Mouse (Mus musculus): Measurements from ENCODE around the gene Metrn. TPM values are rescaled to one million over a fixed set of nuclear protein-coding genes. Genes with fewer than 3 reads are reported as not detected.
"Not testable (repeated sequence)": the region's sequence is repeated elsewhere in the genome, so short reads cannot be mapped to it uniquely, and the experiment has no call there.

Gene Metrn
- polyA plus RNA-seq, 1 experiment from 2014 or later, result 50.1 TPM

- H3K9me3 ChIP-seq, result no peaks in the 10 kb centered on the region
- peaks cover 12% of the 10 kb centered on the region; the same call in 1 of the 2 replicates for H3K4me1 ChIP-seq
- H3K4me3 ChIP-seq, result no peak overlapping the region
- no peak for ATAC-seq (ENCODE audit: insufficient number of reproducible peaks, insufficient read depth, low FRiP score, low TSS enrichment, low read depth)
- no peak overlapping the region for H3K27ac ChIP-seq
- WGBS, result 80% methylated on average over 11 of the region's 11 CpGs
- no peaks in the 10 kb centered on the region for H3K36me3 ChIP-seq
- no peak overlapping the region for H3K9ac ChIP-seq
- H3K27me3 ChIP-seq, result peaks cover 75% of the 10 kb centered on the region
- H3K4me2 ChIP-seq, result no peak overlapping the region
Observed at GRCm38 (mm10) chr17:25817662-25818061, 20.7 kb upstream of the Metrn start.

- no peak; the same call in 1 of the 2 replicates for ATAC-seq (ENCODE audit: insufficient number of reproducible peaks, insufficient read depth, low FRiP score, low TSS enrichment, low read depth)
- Histone ChIP-seq H3K4me2 (peak overlapping the region; percentile 26), H3K27ac (no peak overlapping the region)
Observed at GRCm38 (mm10) chr17:25813471-25813870, 16.5 kb upstream of the Metrn start.

GRCm38 (mm10) chr17:25810890-25811289 is 14.0 kb upstream of the Metrn start:
- Histone ChIP-seq H3K9ac (no peak overlapping the region), H3K9me3 (no peaks in the 10 kb centered on the region), H3K27me3 (peaks cover 62% of the 10 kb centered on the region), H3K4me2 (no peak overlapping the region), H3K27ac (no peak overlapping the region), H3K4me3 (no peak overlapping the region), H3K36me3 (no peaks in the 10 kb centered on the region), H3K4me1 (peaks cover 21% of the 10 kb centered on the region)
- no peak for ATAC-seq (ENCODE audit: insufficient number of reproducible peaks, insufficient read depth, low FRiP score, low TSS enrichment, low read depth)
- 70% methylated on average over 4 of the region's 4 CpGs for whole genome bisulfite sequencing

More at GRCm38 (mm10) chr17:25813471-25813870, 16.5 kb upstream of the Metrn start:
- H3K4me3 ChIP-seq, result no peak overlapping the region
- WGBS, result 0% methylated on average over 20 of the region's 20 CpGs
- H3K27me3 ChIP-seq, result peaks cover 77% of the 10 kb centered on the region
- no peaks in the 10 kb centered on the region for H3K36me3 ChIP-seq
- H3K4me1 ChIP-seq, result peaks cover 18% of the 10 kb centered on the region
- H3K9ac ChIP-seq, result no peak overlapping the region
- H3K9me3 ChIP-seq, result no peaks in the 10 kb centered on the region

DNA sequence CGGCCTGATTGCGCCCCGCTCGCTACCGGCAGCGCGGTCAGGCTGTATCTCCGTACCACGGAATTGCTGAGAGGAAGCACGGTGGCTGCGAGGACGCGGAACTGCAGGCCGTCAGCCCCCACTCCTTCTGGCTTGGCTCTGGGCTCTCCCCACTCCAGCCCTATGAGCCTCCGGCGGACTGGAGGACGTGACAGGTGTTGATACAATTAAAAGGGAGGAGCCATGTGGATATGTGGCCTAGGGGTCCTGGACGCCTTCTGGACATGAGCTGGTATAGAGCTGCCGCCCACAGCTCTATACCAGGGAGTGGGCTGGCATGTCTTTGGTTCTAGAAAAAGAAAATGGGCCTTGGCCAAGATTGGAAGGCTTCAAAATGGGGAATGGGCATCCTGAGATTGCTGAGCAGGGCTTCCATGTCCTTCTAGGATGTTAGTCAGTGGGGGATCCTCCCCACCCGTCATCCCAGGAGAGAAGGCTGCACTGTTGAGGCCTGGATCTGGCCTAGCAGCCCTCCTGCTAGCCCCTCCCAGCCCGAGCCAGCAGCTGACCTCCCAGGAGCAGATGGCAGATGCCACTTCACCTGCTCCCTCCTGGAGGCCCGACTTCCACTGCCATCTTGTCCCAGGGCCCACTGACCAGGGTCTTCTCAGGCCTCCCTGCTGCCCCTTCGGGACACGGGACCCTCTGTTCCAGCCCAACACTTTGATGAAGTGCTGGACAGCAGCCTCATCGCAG is 12.8 kb upstream of the Metrn start:
- Histone ChIP-seq H3K9me3 (no peaks in the 10 kb centered on the region), H3K9ac (peak overlapping the region; percentile 77), H3K4me2 (peak overlapping the region; percentile 97), H3K4me1 (peaks cover 21% of the 10 kb centered on the region), H3K27me3 (peaks cover 58% of the 10 kb centered on the region), H3K36me3 (no peaks in the 10 kb centered on the region), H3K27ac (no peak overlapping the region), H3K4me3 (peak overlapping the region; percentile 71)
- ATAC-seq (ENCODE audit: insufficient number of reproducible peaks, insufficient read depth, low FRiP score, low TSS enrichment, low read depth), result no peak
- 11% methylated on average over 25 of the region's 25 CpGs for WGBS

DNA sequence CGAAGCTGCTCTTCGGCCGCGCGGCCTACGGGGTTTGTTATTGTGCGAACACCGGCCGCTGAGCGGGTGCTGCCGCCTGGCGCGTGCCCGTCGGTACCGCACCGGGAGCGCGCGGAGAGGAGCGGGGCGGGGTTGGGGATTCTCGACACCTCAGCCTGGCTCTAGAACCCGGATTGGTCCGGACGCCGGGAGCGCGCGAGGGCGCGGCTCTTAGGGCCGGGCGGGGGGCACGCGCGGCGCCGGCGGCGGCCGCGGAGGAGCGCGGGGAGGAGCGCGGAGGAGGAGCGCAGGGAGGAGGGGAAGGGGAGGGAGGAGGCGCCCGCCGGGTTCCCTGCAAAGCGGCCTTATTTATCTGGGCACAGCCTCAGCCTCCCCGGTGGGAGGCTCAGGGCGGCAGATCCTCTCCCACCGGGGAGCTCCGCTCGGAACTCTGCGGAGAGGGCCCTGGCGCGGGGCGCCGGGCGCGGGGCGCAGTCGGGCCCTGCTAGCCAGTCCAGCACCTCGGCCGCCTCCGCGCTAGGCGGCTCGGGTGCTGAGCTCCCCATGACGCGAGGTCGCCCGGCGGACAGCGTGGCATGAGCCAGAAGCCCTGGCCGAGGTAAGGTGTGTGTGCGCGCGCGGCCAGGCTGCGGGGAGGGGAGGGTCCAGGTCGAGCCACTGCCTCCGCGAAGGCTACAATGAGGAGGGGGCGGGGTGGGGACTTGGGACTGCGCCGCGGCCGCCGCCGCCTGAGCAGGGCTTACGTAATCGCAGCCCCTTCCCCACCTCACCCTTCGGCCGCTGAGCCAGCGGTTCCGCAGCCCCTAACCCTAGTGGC is 12.1 kb upstream of the Metrn start, which contains the start of gene Fbxl16:
Gene Fbxl16, plus strand, starts transcription at position 297 of the 817 bp plus-strand sequence.
- ATAC-seq (ENCODE audit: insufficient number of reproducible peaks, insufficient read depth, low FRiP score, low TSS enrichment, low read depth), result peak; percentile 75
- WGBS, result under 1% methylated on average over 93 of the region's 100 CpGs
- H3K4me2 ChIP-seq, result peak within 1 kb of the TSS; percentile 97
- H3K27ac ChIP-seq, result peak within 1 kb of the TSS; percentile 39; the same call in 1 of the 2 replicates
- no peaks in the 10 kb centered on the region for H3K9me3 ChIP-seq
- peaks cover 59% of the 10 kb centered on the region for H3K27me3 ChIP-seq
- H3K36me3 ChIP-seq, result no peaks in the 10 kb centered on the region
- H3K4me3 ChIP-seq, result peak within 1 kb of the TSS; percentile 71
- H3K9ac ChIP-seq, result peak within 1 kb of the TSS; percentile 77
- H3K4me1 ChIP-seq, result peaks cover 21% of the 10 kb centered on the region

DNA sequence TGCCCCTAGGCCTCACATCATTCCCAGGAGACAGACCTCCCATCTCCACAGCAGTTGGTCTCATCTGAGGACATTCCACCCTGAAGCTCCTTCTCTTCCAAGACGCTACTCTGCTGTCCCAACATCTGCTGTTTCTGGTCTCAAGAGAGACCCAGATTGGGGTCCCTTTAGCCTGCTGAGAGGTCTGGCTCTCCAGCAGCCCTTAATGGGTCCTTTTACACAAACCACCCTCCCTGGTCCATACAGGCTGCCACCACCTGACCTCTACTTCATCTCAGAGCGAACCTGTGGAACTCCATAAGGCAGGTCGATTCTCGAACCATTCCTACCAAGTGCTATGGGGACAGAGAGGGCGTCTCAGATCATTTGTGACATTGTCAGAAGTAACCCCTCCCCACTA is 11.1 kb upstream of the Metrn start:
- Histone ChIP-seq H3K27me3 (peaks cover 60% of the 10 kb centered on the region), H3K4me1 (peaks cover 16% of the 10 kb centered on the region), H3K4me2 (peak overlapping the region; percentile 97), H3K36me3 (no peaks in the 10 kb centered on the region), H3K4me3 (peak overlapping the region; percentile 71; the same call in 1 of the 2 replicates), H3K27ac (no peak overlapping the region), H3K9ac (no peak overlapping the region), H3K9me3 (no peaks in the 10 kb centered on the region)
- WGBS, result 34% methylated on average over 5 of the region's 5 CpGs
- ATAC-seq (ENCODE audit: insufficient number of reproducible peaks, insufficient read depth, low FRiP score, low TSS enrichment, low read depth), result no peak

DNA sequence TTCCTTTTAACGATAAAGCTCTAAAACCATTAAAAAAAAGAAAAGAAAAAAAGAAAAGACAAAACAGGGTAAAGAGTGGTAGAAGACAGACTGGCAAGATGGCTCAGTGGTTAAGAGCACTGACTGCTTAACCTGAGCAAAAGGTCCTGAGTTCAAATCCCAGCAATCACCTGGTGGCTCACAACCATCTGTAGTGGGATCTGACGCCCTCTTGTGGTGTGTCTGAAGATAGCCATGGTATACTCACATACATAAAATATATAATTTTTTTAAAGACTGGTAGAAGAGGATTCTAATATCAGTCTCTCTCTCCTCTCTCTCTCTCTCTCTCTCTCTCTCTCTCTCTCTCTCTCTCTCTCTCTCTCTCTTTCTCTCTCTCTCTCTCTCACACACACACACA is 10.5 kb upstream of the Metrn start:
- H3K4me3 ChIP-seq; H3K27ac ChIP-seq; H3K36me3 ChIP-seq; H3K4me2 ChIP-seq; H3K9ac ChIP-seq; H3K9me3 ChIP-seq; ATAC-seq (ENCODE audit: insufficient number of reproducible peaks, insufficient read depth, low FRiP score, low TSS enrichment, low read depth): not testable (repeated sequence)
- Histone ChIP-seq H3K4me1 (peaks cover 14% of the 10 kb centered on the region), H3K27me3 (peaks cover 60% of the 10 kb centered on the region)
- 52% methylated on average over 2 of the region's 2 CpGs for WGBS

DNA sequence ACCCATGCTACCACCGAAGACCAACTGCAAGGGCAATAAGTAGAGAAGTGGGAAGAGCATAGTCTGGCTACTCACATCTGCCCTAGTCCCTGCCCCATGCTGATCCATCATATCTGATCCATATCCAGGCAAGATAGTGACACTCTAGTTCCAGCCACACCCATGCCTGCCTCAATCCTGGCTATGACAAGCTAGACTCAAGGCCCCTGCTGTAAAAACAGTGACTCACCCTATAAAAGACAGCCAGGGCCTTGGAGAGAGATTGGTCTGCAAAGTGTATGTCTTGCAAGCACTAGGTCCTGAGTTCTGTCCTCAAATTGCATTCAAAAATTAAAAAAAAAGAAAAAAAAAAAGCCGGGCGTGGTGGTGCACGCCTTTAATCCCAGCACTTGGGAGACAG is 9.6 kb upstream of the Metrn start:
- Histone ChIP-seq H3K27ac (no peak overlapping the region), H3K9ac (no peak overlapping the region), H3K9me3 (no peaks in the 10 kb centered on the region), H3K36me3 (no peaks in the 10 kb centered on the region), H3K4me1 (peaks cover 14% of the 10 kb centered on the region), H3K27me3 (peaks cover 58% of the 10 kb centered on the region), H3K4me3 (no peak overlapping the region), H3K4me2 (no peak overlapping the region)
- ATAC-seq (ENCODE audit: insufficient number of reproducible peaks, insufficient read depth, low FRiP score, low TSS enrichment, low read depth), result no peak
- 84% methylated on average over 4 of the region's 4 CpGs for WGBS

DNA sequence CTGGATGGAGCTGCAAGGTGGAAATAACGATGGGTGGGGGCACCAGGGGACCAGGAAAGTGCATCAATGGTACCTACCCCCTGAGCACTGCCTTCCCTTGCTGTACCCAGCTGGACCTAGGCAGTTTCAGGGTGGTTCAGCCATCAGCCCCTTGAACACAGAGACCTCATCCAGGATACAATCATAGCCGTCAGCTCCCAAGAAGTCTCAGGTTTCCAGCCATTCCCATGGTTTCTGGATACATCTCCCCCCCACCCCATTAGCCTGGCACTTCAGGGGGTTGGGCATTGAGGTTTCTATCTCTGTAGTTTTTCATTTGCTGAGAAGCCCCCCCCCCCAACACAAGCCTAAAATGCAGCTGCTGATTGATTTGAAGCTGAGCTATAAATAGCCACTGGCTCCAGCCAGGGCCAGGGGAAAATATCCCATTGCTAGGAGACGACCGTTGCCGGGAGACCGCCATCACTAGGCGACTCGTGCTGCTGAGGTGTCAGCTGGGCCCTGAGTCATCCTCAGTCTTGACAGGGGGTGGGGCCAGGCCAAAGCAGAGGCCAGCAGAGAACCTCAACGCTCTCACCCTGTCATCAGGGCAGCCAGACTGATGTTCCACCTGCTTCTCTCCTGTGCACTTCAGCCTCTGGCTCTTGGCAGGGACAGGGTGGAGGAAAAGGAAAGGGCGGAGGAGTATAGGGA is 6.0 kb upstream of the Metrn start:
- no peak overlapping the region for H3K4me2 ChIP-seq
- no peaks in the 10 kb centered on the region for H3K4me1 ChIP-seq
- WGBS, result 14% methylated on average over 10 of the region's 10 CpGs

DNA sequence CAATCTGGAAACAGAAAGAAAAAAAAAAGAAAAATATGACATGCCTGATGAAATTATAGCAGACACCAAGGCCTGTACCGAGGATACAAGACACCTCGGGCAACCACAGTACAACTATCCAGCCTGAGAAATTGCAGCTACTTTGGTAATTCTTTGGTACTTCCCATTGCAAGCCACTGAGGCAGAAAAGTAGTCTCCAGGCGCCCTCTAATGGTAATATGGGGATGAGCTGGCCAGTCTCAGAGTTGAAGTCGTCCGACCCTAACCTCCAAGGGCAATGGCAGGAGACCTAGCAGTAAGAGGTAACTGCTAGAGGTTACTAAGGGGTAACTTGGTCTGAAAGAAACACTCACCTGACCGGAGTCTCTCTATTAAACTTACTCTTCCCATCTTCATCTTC is 4.1 kb upstream of the Metrn start:
- Histone ChIP-seq H3K4me3 (no peak overlapping the region), H3K27ac (no peak overlapping the region), H3K4me2 (no peak overlapping the region), H3K9ac (no peak overlapping the region), H3K36me3 (no peaks in the 10 kb centered on the region), H3K4me1 (peaks cover 13% of the 10 kb centered on the region), H3K9me3 (no peaks in the 10 kb centered on the region), H3K27me3 (peaks cover 27% of the 10 kb centered on the region)
- WGBS, result 7% methylated on average over 6 of the region's 6 CpGs
- ATAC-seq (ENCODE audit: insufficient number of reproducible peaks, insufficient read depth, low FRiP score, low TSS enrichment, low read depth), result no peak

More for the DNA sequence above, 6.0 kb upstream of the Metrn start:
- Histone ChIP-seq H3K36me3 (no peaks in the 10 kb centered on the region), H3K27me3 (peaks cover 30% of the 10 kb centered on the region), H3K9ac (peak overlapping the region; percentile 40; the same call in 1 of the 2 replicates), H3K4me3 (no peak overlapping the region), H3K27ac (no peak overlapping the region), H3K9me3 (no peaks in the 10 kb centered on the region)
- ATAC-seq (ENCODE audit: insufficient number of reproducible peaks, insufficient read depth, low FRiP score, low TSS enrichment, low read depth), result no peak

DNA sequence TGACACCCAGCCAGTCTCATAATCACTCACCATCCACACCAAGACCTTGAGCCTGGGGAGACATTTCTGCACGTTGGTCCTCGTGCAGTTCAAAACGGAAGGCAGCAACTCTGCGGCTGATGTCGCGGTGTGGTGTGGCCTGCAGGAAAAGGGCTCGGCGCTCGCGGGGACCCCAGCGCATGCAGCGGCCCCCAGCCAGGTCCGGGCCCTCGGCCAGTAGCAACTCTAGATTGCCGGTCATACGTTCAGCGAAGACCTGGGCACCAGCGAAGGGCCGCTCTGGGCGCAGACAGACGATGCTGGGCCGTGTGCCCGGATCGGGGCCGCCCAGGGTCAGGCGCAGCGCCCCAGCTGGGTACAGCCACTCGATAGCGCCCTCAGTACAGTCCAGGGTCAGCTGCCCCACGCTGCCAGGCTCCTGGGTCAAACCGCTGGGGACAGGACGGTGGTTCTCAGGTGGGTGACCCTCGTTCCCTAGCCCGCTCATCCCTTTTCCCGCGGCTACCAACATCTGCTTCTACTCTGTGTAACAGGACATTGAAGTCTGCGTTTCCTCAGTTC is 645 bp downstream of the Metrn start:
- 0 out of 2 replicates have a peak overlapping the region, but pooled peaks have one; percentile 16 for H3K27ac ChIP-seq
- 0 out of 2 replicates have a peak, but pooled peaks cover 2% of the 10 kb centered on the region for H3K27me3 ChIP-seq
- no peaks in the 10 kb centered on the region for H3K36me3 ChIP-seq
- peak overlapping the region; percentile 76 for H3K9ac ChIP-seq
- H3K4me1 ChIP-seq, result peaks cover 43% of the 10 kb centered on the region
- WGBS, result under 1% methylated on average over 37 of the region's 37 CpGs
- ATAC-seq (ENCODE audit: insufficient number of reproducible peaks, insufficient read depth, low FRiP score, low TSS enrichment, low read depth), result no peak
- peak overlapping the region; percentile 64 for H3K4me3 ChIP-seq
- no peaks in the 10 kb centered on the region for H3K9me3 ChIP-seq
- H3K4me2 ChIP-seq, result peak overlapping the region; percentile 98
